9 mouse cellular contexts compared by ENCODE assay signal in the genomic region with DNA sequence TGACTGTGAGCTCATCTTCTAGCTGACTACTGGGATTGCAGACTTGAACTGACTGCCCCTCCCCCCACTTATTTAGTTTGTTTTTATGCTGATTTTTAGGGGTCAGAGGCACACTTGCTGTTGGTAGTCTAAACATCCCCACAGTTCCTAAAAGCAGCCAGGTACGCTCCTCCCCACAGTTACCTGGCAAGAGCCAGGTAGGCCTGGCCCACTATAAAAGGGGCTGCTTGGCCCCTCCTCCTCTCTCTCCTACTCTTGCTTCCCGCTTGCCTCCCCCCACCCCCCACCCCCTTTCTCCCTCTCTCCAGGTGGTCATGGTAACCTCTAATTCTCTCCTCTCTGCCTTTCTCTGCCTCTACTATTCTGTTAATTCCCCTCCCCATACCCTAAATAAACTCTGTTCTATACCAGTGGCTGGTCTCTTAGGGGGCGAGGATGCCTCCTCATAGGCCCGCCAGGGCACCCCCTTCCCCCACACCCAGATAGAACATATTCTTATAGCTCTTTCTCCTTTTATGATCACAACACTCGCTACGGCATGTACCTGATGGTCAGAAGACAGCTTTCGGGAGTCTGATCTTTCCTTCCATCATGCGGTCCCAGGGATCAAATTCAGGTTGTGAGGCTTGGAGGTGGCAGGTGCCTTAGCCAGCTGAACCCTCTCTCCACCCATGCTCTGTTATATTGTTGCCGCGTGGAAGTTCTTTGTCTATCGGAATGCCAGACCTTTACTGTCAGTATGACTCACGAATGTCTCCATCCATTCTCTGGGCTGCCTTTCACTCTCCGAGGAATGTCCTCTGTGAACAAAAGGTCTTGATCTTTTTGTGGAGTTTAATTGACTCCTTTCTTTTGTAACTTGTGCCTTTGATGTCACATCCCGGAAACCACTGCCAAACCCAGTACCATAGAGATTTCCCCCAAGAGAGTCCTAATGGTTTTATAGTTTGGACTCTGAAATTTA. TPM values are rescaled to one million over a fixed set of nuclear protein-coding genes. Genes with fewer than 3 reads are reported as not detected.
DNase-seq lines count a peak whose midpoint lies in the region; ATAC-seq and TF ChIP-seq lines count a peak whose summit lies in the region.
"Had no signal": no experiment of that assay in that cellular context is flagged by ENCODE, and none has a peak within 500 bp of the region (broad histone marks: within the 10 kb centered on the region; RNA-seq: fewer than 3 reads in every experiment).

No protein-coding gene starts in this region.

- no peaks in the 10 kb centered on the region for H3K9me3 ChIP-seq in forebrain, embryonic 13.5 days (replicated peaks)
- H3K9me3 ChIP-seq in heart, embryonic 11.5 days (replicated peaks; ENCODE audit: control insufficient read depth, low read length): no peaks in the 10 kb centered on the region

- ATAC-seq in forebrain, embryonic 13.5 days: no peak
- ATAC-seq in CD4-positive, CD25-positive, alpha-beta regulatory T cell, adult 4 months: no peak
- ATAC-seq in heart, embryonic 11.5 days (replicated peaks; ENCODE audit: insufficient number of reproducible peaks, low FRiP score, low TSS enrichment): no peak

- H3K36me3 ChIP-seq in C2C12 (ENCODE audit: control insufficient read depth, insufficient read depth): peaks cover 53% of the 10 kb centered on the region
- peaks cover 25% of the 10 kb centered on the region for H3K36me3 ChIP-seq in forebrain, embryonic 13.5 days (ENCODE audit: poor library complexity, severe bottlenecking)
- no peaks in the 10 kb centered on the region for H3K36me3 ChIP-seq in heart, embryonic 11.5 days (ENCODE audit: control insufficient read depth, insufficient read depth, low read length)

- H3K27ac ChIP-seq in forebrain, embryonic 13.5 days: peak overlapping the region; percentile 10; the same call in 1 of the 2 replicates
- H3K27ac ChIP-seq in cerebellum, adult 2 months (ENCODE audit: insufficient read depth, low read length): no peak overlapping the region
- no peak overlapping the region for H3K27ac ChIP-seq in heart, embryonic 11.5 days (ENCODE audit: low read depth, low read length)
- H3K27ac ChIP-seq: left cerebral cortex, adult 2 months had no signal

- peak overlapping the region; percentile 37 for H3K4me2 ChIP-seq in forebrain, embryonic 13.5 days
- H3K4me2 ChIP-seq in heart, embryonic 11.5 days: no peak overlapping the region; the same call in 1 of the 2 replicates

- H3ac ChIP-seq in C2C12 (ENCODE audit: control insufficient read depth, insufficient read length, low read depth): peak overlapping the region; percentile 1

- peaks cover 59% of the 10 kb centered on the region for H3K79me3 ChIP-seq in C2C12 (ENCODE audit: low read depth)

- no peak for TF ChIP-seq POLR2A in cerebellum, adult 2 months (IDR thresholded peaks at IDR 0.05; ENCODE audit: borderline replicate concordance, insufficient read depth, low read length)

- peaks cover 18% of the 10 kb centered on the region for H3K4me1 ChIP-seq in forebrain, embryonic 13.5 days
- no peaks in the 10 kb centered on the region; the same call in 1 of the 2 replicates for H3K4me1 ChIP-seq in cerebellum, adult 2 months (ENCODE audit: control insufficient read depth, insufficient read depth, low read length)
- peaks cover 36% of the 10 kb centered on the region for H3K4me1 ChIP-seq in heart, embryonic 11.5 days (ENCODE audit: control insufficient read depth, insufficient read depth, low read length)

- H3K9ac ChIP-seq in forebrain, embryonic 13.5 days: peak overlapping the region; percentile 41; the same call in 1 of the 2 replicates
- no peak overlapping the region for H3K9ac ChIP-seq in heart, embryonic 11.5 days (ENCODE audit: low read depth, low read length)

- DNase-seq in ES-CJ7 (ENCODE audit: low read depth, low spot score): peak; percentile 96
- DNase-seq in mesoderm, embryonic 11.5 days (ENCODE audit: low read depth, low spot score): peak; percentile 59
- no peak for DNase-seq in cerebellum, adult 2 months
- no peak for DNase-seq in cerebellum, adult 8-10 months

- 6% methylated on average over 14 of the region's 14 CpGs for WGBS in forebrain, embryonic 13.5 days
- 41% methylated on average over 14 of the region's 14 CpGs for WGBS in cerebellum, adult 2 months
- WGBS in heart, embryonic 11.5 days (ENCODE audit: insufficient replicate concordance): 47% methylated on average over 14 of the region's 14 CpGs

- no peaks in the 10 kb centered on the region for H3K27me3 ChIP-seq in C2C12 (ENCODE audit: control insufficient read depth, insufficient read depth, insufficient read length)
- no peaks in the 10 kb centered on the region for H3K27me3 ChIP-seq in forebrain, embryonic 13.5 days
- H3K27me3 ChIP-seq in cerebellum, adult 2 months (ENCODE audit: control insufficient read depth, insufficient read depth, low read length): no peaks in the 10 kb centered on the region
- no peaks in the 10 kb centered on the region for H3K27me3 ChIP-seq in heart, embryonic 11.5 days (ENCODE audit: control insufficient read depth, insufficient read depth, low read length)

- no peak for TF ChIP-seq CTCF in C2C12 (IDR thresholded peaks at IDR 0.05; ENCODE audit: control insufficient read depth, insufficient read depth, insufficient read length)
- no peak for TF ChIP-seq CTCF in cerebellum, adult 2 months (IDR thresholded peaks at IDR 0.05; ENCODE audit: borderline replicate concordance, insufficient read depth, low read depth, low read length)

- H3K79me2 ChIP-seq in C2C12 (ENCODE audit: control insufficient read depth, insufficient read depth): peaks cover 94% of the 10 kb centered on the region

- no peak overlapping the region for H3K4me3 ChIP-seq in C2C12 (ENCODE audit: insufficient read depth, poor library complexity, severe bottlenecking)
- H3K4me3 ChIP-seq in forebrain, embryonic 13.5 days: peak overlapping the region; percentile 6; the same call in 1 of the 2 replicates
- no peak overlapping the region for H3K4me3 ChIP-seq in cerebellum, adult 2 months (replicated peaks; ENCODE audit: insufficient read depth, low read depth, low read length)
- no peak overlapping the region for H3K4me3 ChIP-seq in heart, embryonic 11.5 days (ENCODE audit: low read depth, low read length)
- H3K4me3 ChIP-seq: left cerebral cortex, adult 2 months had no signal

TF ChIP-seq in C2C12, 6 proteins besides CTCF, POLR2A, EP300 and RAD21:
- TF ChIP-seq MAX (IDR thresholded peaks at IDR 0.05) (peak; percentile 20), CEBPB (IDR thresholded peaks at IDR 0.05; ENCODE audit: low read depth) (no peak)
TF ChIP-seq in C2C12: peak in this region for 1.

RNA-seq across cellular contexts. Expression of gene Manbal, which starts 8.7 kb away (rescaled TPM):
- 51.1 TPM for polyA plus RNA-seq in C2C12 (2012; fragmentation: generic; extraction: Trizol)
- 89.9 and 95.2 TPM in 2 replicates for polyA plus RNA-seq in forebrain, embryonic 13.5 days (2015; fragmentation: Nextera tagmentation; extraction: Ambion mirVana)
- 96.2 and 101 TPM in 2 replicates for polyA plus RNA-seq in cerebellum, adult 2 months (2012; rRNA removed)
- 10 to 100 TPM; 41.4 to 59.3 TPM for polyA plus RNA-seq in CD4-positive, CD25-positive, alpha-beta regulatory T cell, adult 4 months (2017; shearing (Covaris generic))
- polyA plus RNA-seq in heart, embryonic 11.5 days (2014; fragmentation: Nextera tagmentation; extraction: Ambion mirVana): 29.8 and 35.8 TPM in 2 replicates

RNA-seq across cellular contexts. Expression of gene Ghrh, which starts 28.8 kb away (rescaled TPM):
- polyA plus RNA-seq in C2C12 (2012; fragmentation: generic; extraction: Trizol): not detected
- polyA plus RNA-seq in forebrain, embryonic 13.5 days (2015; fragmentation: Nextera tagmentation; extraction: Ambion mirVana): 2.5 TPM in 2 replicates
- polyA plus RNA-seq in cerebellum, adult 2 months (2012; rRNA removed): 0.28 TPM in 1 of 2 replicates, not detected in the other
- polyA plus RNA-seq in CD4-positive, CD25-positive, alpha-beta regulatory T cell, adult 4 months (2017; shearing (Covaris generic)): not detected
- not detected in 2 replicates for polyA plus RNA-seq in heart, embryonic 11.5 days (2014; fragmentation: Nextera tagmentation; extraction: Ambion mirVana)

RNA-seq across cellular contexts. Expression of gene Src, which starts 42.2 kb away (rescaled TPM):
- polyA plus RNA-seq in C2C12 (2012; fragmentation: generic; extraction: Trizol): 29.3 TPM
- polyA plus RNA-seq in forebrain, embryonic 13.5 days (2015; fragmentation: Nextera tagmentation; extraction: Ambion mirVana): 28.9 and 35.1 TPM in 2 replicates
- polyA plus RNA-seq in cerebellum, adult 2 months (2012; rRNA removed): 47.0 and 48.3 TPM in 2 replicates
- 1 to 10 TPM; 1.6 to 2.0 TPM for polyA plus RNA-seq in CD4-positive, CD25-positive, alpha-beta regulatory T cell, adult 4 months (2017; shearing (Covaris generic))
- polyA plus RNA-seq in heart, embryonic 11.5 days (2014; fragmentation: Nextera tagmentation; extraction: Ambion mirVana): 4.7 and 6.2 TPM in 2 replicates

Comparison
In these comparisons a context has a peak if more than half of its experiments do, and no peak if none do; other contexts are left out.
1. DNase-seq: peak in ES-CJ7 (single experiment) and mesoderm, embryonic 11.5 days (single experiment); none in cerebellum, adult 2 months (0 of 2) and cerebellum, adult 8-10 months (single experiment).